Mouse (Mus musculus) brain, embryonic 14.5 days (tissue): ENCODE results near the gene Anapc11. TPM values are rescaled to one million over a fixed set of nuclear protein-coding genes. Genes with fewer than 3 reads are reported as not detected.

Experiments
- DNase-seq: peaks from one replicate; pipeline ENCODE4 v3.0.0-alpha.2; 2011; ENCODE audit warnings: low read depth
- CTCF ChIP-seq: fragments of 200-500 bp; IDR thresholded peaks from 2 replicates; pipeline ENCODE4 v1.5.1; 2012; ENCODE audit warnings: inconsistent platforms, mild to moderate bottlenecking, moderate library complexity, borderline replicate concordance; ENCODE audit not compliant: insufficient read depth, insufficient read length; ENCODE audit errors: extremely low read depth
- POLR2A ChIP-seq: fragments of 200-500 bp; IDR thresholded peaks from 2 replicates; pipeline ENCODE4 v1.6.1; 2012; ENCODE audit warnings: mild to moderate bottlenecking, inconsistent platforms, borderline replicate concordance; ENCODE audit not compliant: poor library complexity, insufficient read depth, insufficient read length, severe bottlenecking; ENCODE audit errors: extremely low read depth
- polyA plus RNA-seq: library from polyadenylated mRNA; depleted of rRNA; stranded (reverse); fragments of >200 nt; gene quantifications from 2 replicates; pipeline ENCODE4 v1.2.3, GENCODE M21; 2012

The Anapc11 gene
- polyA plus RNA-seq, 1 experiment, result 175 TPM

GRCm38 (mm10) chr11:120597240-120598235 lies 683 bp upstream of the Anapc11 start:
- no peak for DNase-seq
- TF ChIP-seq POLR2A (no peak), CTCF (no peak)

DNA sequence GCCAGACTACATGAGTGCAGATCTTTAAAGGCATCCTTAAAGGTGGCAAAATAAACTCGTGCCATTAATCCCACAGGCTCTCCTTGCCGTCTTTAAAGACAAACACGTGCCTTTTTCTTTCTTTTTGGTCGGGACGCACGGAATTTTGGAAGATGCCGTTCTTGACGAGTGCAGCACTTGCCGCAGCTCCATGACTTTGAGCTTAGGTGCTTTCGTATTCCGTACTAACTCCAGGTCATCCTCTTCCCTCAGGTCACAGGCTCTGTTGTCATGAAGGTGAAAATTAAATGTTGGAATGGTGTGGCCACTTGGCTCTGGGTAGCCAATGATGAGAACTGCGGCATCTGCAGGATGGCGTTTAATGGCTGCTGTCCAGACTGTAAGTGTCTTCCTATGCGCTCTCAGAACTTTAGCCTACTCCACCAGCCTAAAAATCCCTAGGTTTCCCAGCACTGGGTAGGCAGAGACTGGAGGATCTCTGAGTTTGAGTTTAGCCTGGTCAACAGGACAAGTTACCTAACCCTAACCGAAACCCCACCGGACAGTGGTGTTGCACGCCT lies 849 bp downstream of the Anapc11 start:
- TF ChIP-seq CTCF (no peak), POLR2A (no peak)
- no peak for DNase-seq

- no peak for TF ChIP-seq POLR2A
- no peak for TF ChIP-seq CTCF
- DNase-seq, result no peak
Observed at GRCm38 (mm10) chr11:120600716-120601115, 2.5 kb downstream of the Anapc11 start.

DNA sequence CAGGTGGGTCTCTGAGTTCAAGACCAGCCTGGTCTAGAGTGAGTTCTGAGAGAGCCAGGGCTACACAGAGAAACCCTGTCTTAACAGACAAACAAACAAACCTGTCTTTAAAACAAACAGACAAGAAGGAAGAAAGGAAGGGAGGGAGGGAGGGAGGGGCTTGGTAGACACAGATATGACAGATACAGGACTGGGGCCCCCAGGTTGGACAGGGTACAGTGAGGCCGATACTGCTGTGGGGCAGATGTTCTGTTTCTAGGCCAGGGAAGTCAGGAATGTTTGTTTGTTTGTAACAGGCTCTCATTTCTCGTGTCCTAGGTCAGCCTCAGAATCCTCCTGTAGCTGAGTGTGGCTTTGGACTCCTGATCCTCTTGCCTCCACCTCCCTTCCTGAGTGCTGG lies 5.3 kb downstream of the Anapc11 start:
- TF ChIP-seq POLR2A (no peak), CTCF (no peak)
- no peak for DNase-seq

GRCm38 (mm10) chr11:120605667-120606066 lies 7.4 kb downstream of the Anapc11 start:
- DNase-seq, result no peak
- no peak for TF ChIP-seq CTCF
- no peak for TF ChIP-seq POLR2A

- DNase-seq, result no peak
- TF ChIP-seq POLR2A (no peak), CTCF (no peak)
Observed at GRCm38 (mm10) chr11:120606764-120607163, 8.5 kb downstream of the Anapc11 start.

GRCm38 (mm10) chr11:120608241-120609034 lies 10.2 kb downstream of the Anapc11 start, which contains the start of gene Npb:
Gene Npb, plus strand, starts transcription at chr11:120608477.
- TF ChIP-seq POLR2A (no peak), CTCF (no peak)

GRCm38 (mm10) chr11:120609250-120609649 lies 11.0 kb downstream of the Anapc11 start:
- no peak for DNase-seq
- TF ChIP-seq POLR2A, result no peak
- TF ChIP-seq CTCF, result no peak

More at GRCm38 (mm10) chr11:120608241-120609034, 10.2 kb downstream of the Anapc11 start, which contains the start of gene Npb:
- no peak for DNase-seq

DNA sequence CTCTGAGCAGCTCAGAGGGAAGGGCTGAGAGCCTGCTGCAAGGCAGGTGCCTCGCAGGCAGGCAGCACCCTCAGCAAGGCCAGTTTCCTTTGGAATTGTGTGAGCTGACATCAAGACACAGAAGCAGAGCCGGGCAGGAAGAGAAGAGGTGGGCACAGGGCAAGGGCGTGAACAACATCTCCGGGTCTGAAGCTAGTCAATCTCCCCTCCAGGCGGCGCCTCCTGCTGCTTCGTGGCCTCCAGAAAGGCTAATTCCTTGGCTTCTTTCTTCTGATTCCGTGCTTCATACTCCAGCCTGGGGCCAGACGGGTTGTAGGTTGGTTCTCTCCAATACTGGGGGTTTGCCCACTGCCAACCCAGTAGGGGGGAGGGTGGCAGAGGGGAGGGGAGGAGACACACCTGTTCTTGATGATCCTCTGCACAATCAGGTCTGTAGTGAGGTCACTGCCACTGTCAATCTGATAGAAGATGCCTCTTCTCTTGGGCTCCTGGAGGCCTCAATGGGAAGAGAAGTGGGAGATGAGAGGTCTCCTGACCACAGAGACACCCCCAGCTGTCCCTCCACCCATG lies 12.3 kb downstream of the Anapc11 start:
- TF ChIP-seq CTCF (no peak), POLR2A (no peak)
- DNase-seq, result no peak

DNA sequence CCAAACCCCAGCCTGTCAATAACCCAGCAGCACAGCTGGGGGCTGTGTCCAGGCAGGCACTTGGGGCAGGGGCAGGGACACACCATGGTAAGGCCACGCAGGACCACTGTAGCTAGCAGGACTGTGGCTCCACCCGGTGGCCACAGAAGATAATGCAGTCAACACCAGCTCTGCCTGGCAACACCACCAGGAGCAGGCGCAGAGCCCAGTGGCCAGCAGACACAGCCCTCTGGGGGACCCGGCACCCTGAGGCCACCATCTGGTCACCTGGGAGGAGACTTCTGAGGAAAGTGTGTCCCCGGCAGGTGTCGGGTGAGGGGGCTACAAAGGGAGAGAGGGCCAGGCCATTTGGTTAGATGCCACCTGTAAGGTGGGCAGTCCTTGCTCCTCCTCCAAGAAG lies 14.5 kb downstream of the Anapc11 start:
- peak; percentile 55 for DNase-seq
- TF ChIP-seq POLR2A, result no peak
- peak; percentile 76 for TF ChIP-seq CTCF

DNA sequence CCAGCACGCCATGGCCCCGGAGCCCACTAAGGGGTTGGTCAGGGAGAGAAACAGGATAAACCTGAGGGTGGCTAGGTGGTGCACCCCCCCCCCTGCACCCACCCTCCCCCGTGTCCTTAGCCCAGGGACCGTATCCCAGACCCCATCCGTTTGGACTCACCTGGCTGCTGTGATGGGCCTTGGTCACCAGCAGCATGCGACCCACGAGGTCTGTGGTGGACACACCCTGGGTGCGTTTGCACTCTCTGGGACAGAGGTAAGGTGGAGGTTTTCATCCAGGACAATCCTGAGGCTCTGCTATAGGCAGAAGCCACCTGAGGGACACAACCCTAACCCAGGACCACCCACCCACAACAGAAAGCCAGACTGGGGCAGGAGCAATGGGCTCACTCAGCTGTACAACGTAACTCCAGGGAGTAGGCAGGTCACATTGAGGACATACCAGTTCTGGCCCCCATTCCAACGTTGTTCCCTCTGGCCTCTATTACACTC lies 15.3 kb downstream of the Anapc11 start:
- no peak for DNase-seq
- TF ChIP-seq CTCF (no peak), POLR2A (no peak)

- DNase-seq, result no peak
- TF ChIP-seq CTCF (no peak), POLR2A (no peak)
Observed at GRCm38 (mm10) chr11:120613976-120614375, 15.8 kb downstream of the Anapc11 start.
